Mouse (Mus musculus): ENCODE results near the gene Arhgap24.

- TF ChIP-seq GATA1 (IDR thresholded peaks at IDR 0.05; ENCODE audit: low read length), result no peak
- TF ChIP-seq TAL1 (IDR thresholded peaks at IDR 0.05; ENCODE audit: low read length), result no peak
Observed at GRCm38 (mm10) chr5:102702581-102702980, 221.4 kb downstream of the Arhgap24 start.

All from erythroblast, embryonic 14.5 days (primary cell).